Mouse (Mus musculus) ES-E14 (cell line): Measurements from ENCODE around the gene Nppc.

Source experiments
- CHD2 ChIP-seq: IDR thresholded peaks from 2 replicates; pipeline ENCODE4 v1.6.1; 2014; ENCODE audit warnings: mild to moderate bottlenecking, low read depth, low read length, inconsistent platforms
- HCFC1 ChIP-seq: IDR thresholded peaks from 2 replicates; pipeline ENCODE4 v1.6.1; 2012; ENCODE audit warnings: low read length, inconsistent platforms, borderline replicate concordance; ENCODE audit not compliant: insufficient read depth
- MAFK ChIP-seq: IDR thresholded peaks from 2 replicates; pipeline ENCODE4 v1.6.1; 2014; ENCODE audit warnings: mild to moderate bottlenecking, low read depth, low read length, inconsistent platforms; ENCODE audit not compliant: insufficient read depth
- ZC3H11A ChIP-seq: IDR thresholded peaks from 2 replicates; pipeline ENCODE4 v1.6.1; 2012; ENCODE audit warnings: low read depth, mild to moderate bottlenecking, inconsistent platforms, low read length, borderline replicate concordance

DNA sequence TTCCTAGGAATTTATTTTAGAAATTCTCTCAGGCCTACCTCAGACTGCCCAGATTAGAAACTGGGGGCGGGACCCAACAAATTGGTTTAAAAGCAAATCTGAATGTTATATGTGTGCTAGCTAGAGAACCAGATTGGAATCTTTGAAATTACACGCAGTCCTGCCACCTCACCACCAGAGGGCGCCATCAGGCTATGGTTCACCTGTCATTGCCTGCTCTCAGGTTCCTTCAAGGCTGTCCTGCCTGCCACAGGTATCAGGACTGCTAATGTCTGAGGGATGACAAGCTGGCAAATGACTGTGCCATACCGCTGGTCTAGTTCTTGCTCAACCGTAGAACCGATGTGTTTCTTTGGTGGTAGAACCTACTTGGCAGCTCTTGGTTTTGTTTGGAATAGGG, 20.1 kb downstream of the Nppc start:
- TF ChIP-seq ZC3H11A = peak; percentile 81
- TF ChIP-seq HCFC1 = no peak
- TF ChIP-seq CHD2 = no peak
- TF ChIP-seq MAFK = no peak
